Mouse (Mus musculus): ENCODE measurements around the gene Osbp. TPM values are rescaled to one million over a fixed set of nuclear protein-coding genes. Genes with fewer than 3 reads are reported as not detected.
A peak's percentile ranks its signal among the peaks of the same experiment; 100 is the strongest.
"Not testable (repeated sequence)": the region's sequence is repeated elsewhere in the genome, so short reads cannot be mapped to it uniquely, and the experiment has no call there.

Osbp gene
- total RNA-seq (2017): 35.0 and 39.5 TPM in 2 replicates

GRCm38 (mm10) chr19:11965023-11965942 lies at the start of gene Osbp:
Osbp (plus strand) TSS chr19:11965941.
- peak; percentile 91 to 96 for ATAC-seq (replicated peaks in 1 of 2; ENCODE audit: insufficient read depth in 1 of 2, low FRiP score in 2 of 2, low TSS enrichment in 1 of 2, low read depth in 1 of 2, poor library complexity in 2 of 2, severe bottlenecking in 2 of 2)

DNA sequence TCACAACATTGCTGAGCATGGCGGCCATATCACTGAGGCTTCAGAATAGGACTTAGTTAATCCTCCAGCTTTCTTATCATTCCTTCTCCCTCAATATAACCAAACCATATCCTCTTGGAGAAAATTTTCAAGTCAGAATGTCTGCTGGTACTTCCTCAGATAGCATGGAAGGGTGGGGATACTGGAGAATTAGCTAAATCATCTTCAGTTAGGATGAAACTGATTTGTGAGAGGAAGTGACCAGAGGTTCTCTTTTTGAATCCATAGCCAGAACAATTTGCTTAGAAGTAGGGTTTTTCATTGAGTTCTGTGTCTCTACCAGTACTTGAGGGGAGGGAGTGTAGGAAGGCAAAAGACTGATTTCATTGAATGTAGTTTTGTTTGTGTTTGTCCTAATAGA lies 43.7 kb upstream of the Osbp start:
- ATAC-seq (replicated peaks in 1 of 2; ENCODE audit: insufficient read depth in 1 of 2, low FRiP score in 2 of 2, low TSS enrichment in 1 of 2, low read depth in 1 of 2, poor library complexity in 2 of 2, severe bottlenecking in 2 of 2): no peak

DNA sequence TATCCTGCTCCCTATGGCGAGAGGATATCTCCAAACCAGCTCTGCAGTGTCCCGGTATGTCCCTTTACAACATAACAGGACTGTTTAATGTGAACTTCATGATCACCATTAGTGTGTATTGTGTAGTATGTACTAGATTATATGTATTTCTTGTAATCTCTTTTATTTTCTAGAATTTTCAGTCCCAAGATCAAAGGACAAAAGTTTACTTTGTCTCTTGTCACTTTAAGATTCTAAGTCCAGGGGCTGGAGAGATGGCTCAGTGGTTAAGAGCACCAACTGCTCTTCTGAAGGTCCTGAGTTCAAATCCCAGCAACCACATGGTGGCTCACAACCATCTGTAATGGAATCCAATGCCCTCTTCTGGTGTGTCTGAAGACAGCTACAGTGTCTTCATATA lies 43.2 kb upstream of the Osbp start:
- not testable (repeated sequence) for ATAC-seq (replicated peaks in 1 of 2; ENCODE audit: insufficient read depth in 1 of 2, low FRiP score in 2 of 2, low TSS enrichment in 1 of 2, low read depth in 1 of 2, poor library complexity in 2 of 2, severe bottlenecking in 2 of 2)

DNA sequence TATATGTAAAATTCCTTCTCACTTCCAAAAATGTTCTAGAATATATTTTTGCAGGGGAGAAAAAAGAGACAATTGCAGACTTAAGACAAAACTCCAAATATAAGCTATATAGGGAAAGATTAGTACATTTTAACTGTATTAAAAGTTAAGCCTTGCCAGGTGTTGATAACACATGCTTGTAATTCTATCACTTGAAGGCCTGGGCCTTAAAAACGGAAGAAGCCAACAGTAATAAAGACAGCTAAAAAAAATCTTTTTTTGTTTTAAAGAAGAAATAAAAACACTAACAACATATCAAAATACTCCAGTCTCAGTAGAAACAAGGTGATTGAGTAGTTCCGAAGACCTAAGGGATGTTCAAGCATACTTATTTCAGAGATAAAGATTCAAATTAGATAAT lies 39.4 kb upstream of the Osbp start:
- ATAC-seq (replicated peaks in 1 of 2; ENCODE audit: insufficient read depth in 1 of 2, low FRiP score in 2 of 2, low TSS enrichment in 1 of 2, low read depth in 1 of 2, poor library complexity in 2 of 2, severe bottlenecking in 2 of 2): no peak

- ATAC-seq (replicated peaks in 1 of 2; ENCODE audit: insufficient read depth in 1 of 2, low FRiP score in 2 of 2, low TSS enrichment in 1 of 2, low read depth in 1 of 2, poor library complexity in 2 of 2, severe bottlenecking in 2 of 2): no peak
Measured at GRCm38 (mm10) chr19:11928025-11928748, 37.6 kb upstream of the Osbp start.

DNA sequence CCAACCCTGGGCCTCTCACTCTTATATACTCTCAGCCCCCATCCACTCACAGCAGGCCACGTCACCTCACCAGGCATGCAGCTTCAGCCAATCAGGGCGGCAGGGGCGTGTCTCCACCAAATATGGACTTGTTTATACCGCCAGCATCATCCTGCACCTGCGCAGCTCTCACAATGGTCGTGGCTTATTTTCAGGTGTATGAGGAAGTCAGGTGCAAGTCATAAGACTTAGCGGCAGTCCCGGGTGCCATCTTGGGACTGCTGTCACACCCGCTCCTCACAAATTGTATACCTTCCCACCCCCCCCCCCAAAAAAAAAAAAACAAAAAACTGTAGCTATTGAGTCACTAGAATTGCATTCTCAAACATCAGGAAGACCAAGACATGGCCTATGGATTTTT lies 19.3 kb upstream of the Osbp start:
- ATAC-seq (replicated peaks in 1 of 2; ENCODE audit: insufficient read depth in 1 of 2, low FRiP score in 2 of 2, low TSS enrichment in 1 of 2, low read depth in 1 of 2, poor library complexity in 2 of 2, severe bottlenecking in 2 of 2): not testable (repeated sequence)

DNA sequence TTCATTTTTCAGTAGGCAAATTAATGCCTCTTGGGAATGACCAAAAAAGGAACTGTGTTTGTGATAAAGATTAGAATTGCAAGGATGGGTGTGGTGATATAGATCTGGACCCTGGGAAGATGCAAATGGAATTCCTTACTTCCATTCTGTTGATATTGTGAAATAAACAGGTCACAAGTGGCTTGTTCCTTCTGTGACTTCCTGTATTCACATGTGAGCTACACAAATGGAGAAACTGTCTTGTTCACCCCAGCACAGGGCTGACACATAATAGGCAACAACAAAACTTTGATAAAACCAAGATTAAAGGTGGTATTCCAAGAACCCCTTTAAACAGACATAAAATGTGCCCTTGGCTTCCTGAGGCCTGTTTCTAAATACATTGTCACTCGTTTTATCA lies 15.9 kb upstream of the Osbp start:
- no peak for ATAC-seq (replicated peaks in 1 of 2; ENCODE audit: insufficient read depth in 1 of 2, low FRiP score in 2 of 2, low TSS enrichment in 1 of 2, low read depth in 1 of 2, poor library complexity in 2 of 2, severe bottlenecking in 2 of 2)

- no peak for ATAC-seq (replicated peaks in 1 of 2; ENCODE audit: insufficient read depth in 1 of 2, low FRiP score in 2 of 2, low TSS enrichment in 1 of 2, low read depth in 1 of 2, poor library complexity in 2 of 2, severe bottlenecking in 2 of 2)
Measured at GRCm38 (mm10) chr19:11950747-11951146, 15.0 kb upstream of the Osbp start.

DNA sequence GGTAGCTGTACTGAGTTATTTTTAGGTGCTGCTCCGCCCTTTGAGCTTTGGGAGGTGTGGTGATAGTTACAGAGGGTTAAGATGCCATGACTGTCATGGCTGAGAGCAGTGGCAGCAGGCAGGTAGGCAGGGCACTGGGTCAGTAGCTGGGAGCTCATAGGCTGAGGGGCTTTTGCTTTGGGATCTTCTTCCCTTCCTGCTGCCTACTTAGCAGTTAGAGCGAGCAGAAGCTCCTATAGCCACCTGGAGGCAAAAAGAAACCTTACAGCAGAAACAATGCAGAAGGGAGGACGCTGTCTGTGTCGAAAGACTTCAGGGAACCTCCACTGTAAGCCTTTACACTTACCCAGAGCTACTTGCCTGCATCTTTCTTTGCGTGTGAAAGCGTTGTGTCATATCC lies 11.5 kb upstream of the Osbp start:
- ATAC-seq (replicated peaks in 1 of 2; ENCODE audit: insufficient read depth in 1 of 2, low FRiP score in 2 of 2, low TSS enrichment in 1 of 2, low read depth in 1 of 2, poor library complexity in 2 of 2, severe bottlenecking in 2 of 2): no peak

DNA sequence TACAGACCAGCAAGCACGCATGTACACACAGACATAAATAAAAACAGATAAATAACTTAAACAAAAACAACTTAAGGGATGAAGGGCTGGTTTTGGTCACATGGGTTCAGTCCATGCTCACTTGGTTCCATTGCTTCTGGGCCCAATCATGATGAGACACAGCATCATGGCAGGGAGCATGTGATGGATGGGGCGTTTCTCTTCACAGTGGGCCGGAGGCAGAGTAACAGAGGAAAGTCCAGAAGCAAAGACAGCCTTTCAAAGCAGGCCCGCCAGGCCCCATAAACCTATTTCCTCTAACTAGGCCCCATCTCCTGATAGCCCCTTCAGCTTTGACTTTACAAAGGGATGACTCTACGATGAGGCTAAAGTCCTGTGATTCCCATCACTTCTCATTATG lies 9.1 kb upstream of the Osbp start:
- no peak for ATAC-seq (replicated peaks in 1 of 2; ENCODE audit: insufficient read depth in 1 of 2, low FRiP score in 2 of 2, low TSS enrichment in 1 of 2, low read depth in 1 of 2, poor library complexity in 2 of 2, severe bottlenecking in 2 of 2)

- no peak for ATAC-seq (replicated peaks in 1 of 2; ENCODE audit: insufficient read depth in 1 of 2, low FRiP score in 2 of 2, low TSS enrichment in 1 of 2, low read depth in 1 of 2, poor library complexity in 2 of 2, severe bottlenecking in 2 of 2)
Measured at GRCm38 (mm10) chr19:11957396-11957795, 8.3 kb upstream of the Osbp start.

GRCm38 (mm10) chr19:11957846-11958245 lies 7.9 kb upstream of the Osbp start:
- ATAC-seq (replicated peaks in 1 of 2; ENCODE audit: insufficient read depth in 1 of 2, low FRiP score in 2 of 2, low TSS enrichment in 1 of 2, low read depth in 1 of 2, poor library complexity in 2 of 2, severe bottlenecking in 2 of 2): no peak

- ATAC-seq (replicated peaks in 1 of 2; ENCODE audit: insufficient read depth in 1 of 2, low FRiP score in 2 of 2, low TSS enrichment in 1 of 2, low read depth in 1 of 2, poor library complexity in 2 of 2, severe bottlenecking in 2 of 2): no peak
Measured at GRCm38 (mm10) chr19:11964266-11964665, 1.5 kb upstream of the Osbp start.

DNA sequence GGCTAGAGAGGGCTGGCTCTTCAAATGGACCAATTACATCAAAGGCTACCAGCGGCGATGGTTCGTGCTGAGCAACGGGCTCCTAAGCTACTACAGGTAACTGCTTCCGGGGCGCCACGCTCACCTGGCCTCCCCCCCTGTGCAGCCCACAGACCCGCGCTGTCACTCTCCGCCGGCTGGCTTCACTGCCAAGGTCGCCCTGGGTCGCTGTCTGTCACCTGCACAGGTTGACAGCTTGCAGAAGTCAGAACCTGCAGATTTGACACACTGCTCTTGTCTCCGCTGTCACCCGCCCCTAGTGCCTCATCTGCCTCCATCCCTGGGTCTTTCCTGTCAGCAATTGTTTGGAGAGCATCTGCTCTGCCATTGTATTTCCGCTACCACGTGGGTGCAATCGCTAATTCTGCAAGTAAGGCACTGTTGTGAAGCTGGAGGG lies 478 bp downstream of the Osbp start:
- no peak for ATAC-seq (replicated peaks in 1 of 2; ENCODE audit: insufficient read depth in 1 of 2, low FRiP score in 2 of 2, low TSS enrichment in 1 of 2, low read depth in 1 of 2, poor library complexity in 2 of 2, severe bottlenecking in 2 of 2)

DNA sequence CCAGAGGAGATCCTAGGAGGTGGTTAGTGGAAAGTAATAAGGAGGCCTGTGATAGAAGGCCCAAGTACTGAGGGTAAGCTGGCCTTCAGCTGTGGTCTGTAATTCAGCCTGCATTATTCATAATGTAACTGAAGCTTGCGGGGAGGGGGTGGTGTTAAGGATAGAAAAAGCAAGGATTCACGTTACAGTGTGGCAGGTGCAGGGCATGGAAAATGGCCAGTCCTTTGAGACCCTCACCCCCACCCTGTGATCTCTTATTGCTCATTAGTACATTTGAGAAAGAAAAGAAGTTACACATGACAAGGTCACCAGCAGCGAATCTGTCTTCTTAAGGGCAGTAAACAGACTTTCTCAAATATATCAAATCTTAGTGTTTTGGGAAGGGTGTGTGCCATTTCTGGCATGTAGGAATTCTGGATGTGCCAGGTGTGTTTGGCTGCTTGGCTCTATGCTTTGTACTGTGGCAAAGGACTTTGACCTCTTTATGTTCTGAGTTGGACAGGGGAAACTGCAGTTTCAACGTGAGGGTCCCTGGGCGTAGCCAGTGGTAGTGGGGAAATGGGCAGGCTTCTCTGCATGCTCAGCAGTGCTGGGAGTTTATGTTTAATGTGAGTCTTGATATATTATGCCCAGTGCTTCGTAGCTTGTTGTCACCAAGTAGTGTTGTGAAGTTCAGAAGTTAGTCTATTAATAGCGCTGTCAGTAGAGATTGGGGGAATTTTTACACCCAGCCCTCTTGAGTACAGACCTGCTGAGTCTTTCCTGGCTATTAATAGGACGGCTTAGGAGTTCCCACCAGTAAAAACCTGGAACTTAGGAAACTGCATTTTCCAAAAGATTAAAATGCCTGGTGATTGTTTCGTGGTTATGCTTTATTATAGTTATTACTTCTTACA lies 3.7 kb downstream of the Osbp start:
- no peak for ATAC-seq (replicated peaks in 1 of 2; ENCODE audit: insufficient read depth in 1 of 2, low FRiP score in 2 of 2, low TSS enrichment in 1 of 2, low read depth in 1 of 2, poor library complexity in 2 of 2, severe bottlenecking in 2 of 2)

- ATAC-seq (replicated peaks in 1 of 2; ENCODE audit: insufficient read depth in 1 of 2, low FRiP score in 2 of 2, low TSS enrichment in 1 of 2, low read depth in 1 of 2, poor library complexity in 2 of 2, severe bottlenecking in 2 of 2): peak; percentile 66 to 79; a peak in 3 of 4 replicates
Measured at GRCm38 (mm10) chr19:11973511-11974222, 7.9 kb downstream of the Osbp start.

DNA sequence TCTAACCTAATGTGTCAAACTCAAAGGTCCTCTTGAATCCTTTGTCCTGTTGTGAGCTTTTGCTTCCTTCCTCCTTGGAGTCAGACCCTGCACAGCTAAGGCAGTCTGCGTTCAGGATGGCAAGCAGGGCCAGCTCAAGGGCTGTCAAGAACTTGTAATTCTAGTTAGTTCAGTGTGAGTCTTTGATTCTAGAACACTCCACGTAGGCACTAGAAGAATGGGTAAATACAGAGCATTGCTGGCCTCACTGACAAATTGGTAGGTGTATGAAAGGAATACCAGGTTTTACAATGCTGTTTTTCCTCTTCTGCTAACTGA lies 8.4 kb downstream of the Osbp start:
- no peak for ATAC-seq (replicated peaks in 1 of 2; ENCODE audit: insufficient read depth in 1 of 2, low FRiP score in 2 of 2, low TSS enrichment in 1 of 2, low read depth in 1 of 2, poor library complexity in 2 of 2, severe bottlenecking in 2 of 2)

Measured in hematopoietic stem cell, adult 5-6 weeks (primary cell).